Mouse (Mus musculus) adrenal gland, adult 8-10 months (tissue): Measurements from ENCODE around the gene Sfrp2. TPM values are rescaled to one million over a fixed set of nuclear protein-coding genes. Genes with fewer than 3 reads are reported as not detected.

Source experiments
- DNase-seq: peaks from one replicate; pipeline ENCODE4 v3.0.0; 2022
- total RNA-seq, 4 experiments: library from RNA; stranded (reverse); gene quantifications; 2 replicates each; pipeline ENCODE4 v1.2.4; 2022

The Sfrp2 gene
- 1 to 10 TPM in 3 of 4 experiments, under 1 TPM in 1; 0.59 to 2.6 (median 1.9) TPM for total RNA-seq

DNA sequence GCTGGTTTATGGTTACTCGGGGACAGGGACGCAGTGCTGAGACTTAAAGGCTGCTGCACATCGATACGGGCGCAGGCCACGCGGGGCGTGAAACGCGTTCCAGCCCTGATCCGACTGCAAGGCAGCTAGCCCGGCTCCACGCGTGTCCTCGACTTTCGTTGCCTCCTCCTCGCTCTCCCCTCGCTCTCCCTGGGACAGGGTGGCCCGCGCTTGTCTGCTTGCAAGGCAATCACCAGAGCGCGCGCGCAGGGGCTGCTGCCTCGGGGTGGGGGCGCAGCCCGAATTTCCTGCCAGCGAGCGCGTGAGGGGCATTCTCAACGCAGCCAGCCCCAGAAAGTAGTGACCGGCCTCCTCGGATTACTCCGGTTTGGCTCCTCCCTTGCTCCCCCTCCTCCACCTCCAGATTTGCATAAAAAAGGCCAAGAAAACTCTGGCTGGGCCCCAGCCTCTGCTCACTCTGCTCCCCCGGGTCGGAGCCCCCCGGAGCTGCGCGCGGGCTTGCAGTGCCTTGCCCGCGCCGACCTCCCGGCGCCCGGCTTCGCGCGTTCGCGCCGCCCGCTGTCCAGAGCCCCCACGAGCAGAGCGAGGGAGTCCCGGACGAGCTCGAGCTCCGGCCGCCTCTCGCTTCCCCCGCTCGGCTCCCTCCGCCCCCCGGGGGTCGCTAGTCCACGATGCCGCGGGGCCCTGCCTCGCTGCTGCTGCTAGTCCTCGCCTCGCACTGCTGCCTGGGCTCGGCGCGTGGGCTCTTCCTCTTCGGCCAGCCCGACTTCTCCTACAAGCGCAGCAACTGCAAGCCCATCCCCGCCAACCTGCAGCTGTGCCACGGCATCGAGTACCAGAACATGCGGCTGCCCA, at the start of gene Sfrp2:
Gene Sfrp2 (plus strand): TSS at position 451 of the 855 bp plus-strand sequence.
- DNase-seq = no peak

DNA sequence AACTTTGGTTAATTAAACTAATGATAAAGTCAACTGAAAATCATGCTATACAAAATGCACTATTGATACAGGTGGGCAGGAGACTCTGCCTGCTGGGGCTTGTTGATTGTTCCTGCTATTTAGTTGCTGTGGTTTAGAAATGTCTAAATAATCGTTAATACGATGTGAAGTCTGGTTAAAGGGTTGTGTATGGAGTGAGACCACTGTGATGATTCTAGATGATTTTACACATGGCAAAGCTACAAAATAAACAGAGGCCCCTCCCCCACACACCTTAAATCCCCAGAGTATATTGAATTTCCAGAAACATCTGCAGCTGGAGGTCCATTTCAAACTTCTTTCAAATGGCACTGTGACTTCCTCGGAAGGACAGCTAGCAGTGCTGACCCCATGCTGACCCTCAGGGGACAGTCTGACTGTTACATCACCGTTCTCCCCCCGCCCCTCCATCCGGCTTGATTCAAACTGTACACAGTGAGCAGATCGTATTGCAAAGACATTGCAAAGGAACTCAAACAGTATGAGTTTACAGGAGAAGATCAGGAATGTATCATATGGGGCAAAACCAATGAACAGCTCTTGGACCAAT, 48.4 kb upstream of the Sfrp2 start:
- no peak for DNase-seq

DNA sequence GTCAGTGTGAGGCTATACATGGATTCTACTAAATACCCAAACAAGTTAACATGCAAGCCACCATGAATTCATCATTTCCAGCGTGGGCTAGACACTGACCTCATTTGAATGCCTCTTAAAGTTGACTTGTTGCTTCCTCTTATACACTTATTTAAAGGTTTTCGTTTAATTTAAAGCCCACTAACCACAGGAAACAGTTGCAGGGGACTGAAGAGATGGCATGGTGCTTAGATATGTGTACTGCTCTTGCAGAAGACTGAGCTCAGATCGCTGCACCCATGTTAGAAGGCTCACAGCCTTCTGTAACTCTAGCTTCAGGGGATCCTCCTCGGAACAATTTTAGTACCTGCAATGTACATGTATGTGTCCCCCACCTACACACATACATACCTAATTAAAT, 47.5 kb upstream of the Sfrp2 start:
- no peak for DNase-seq

DNA sequence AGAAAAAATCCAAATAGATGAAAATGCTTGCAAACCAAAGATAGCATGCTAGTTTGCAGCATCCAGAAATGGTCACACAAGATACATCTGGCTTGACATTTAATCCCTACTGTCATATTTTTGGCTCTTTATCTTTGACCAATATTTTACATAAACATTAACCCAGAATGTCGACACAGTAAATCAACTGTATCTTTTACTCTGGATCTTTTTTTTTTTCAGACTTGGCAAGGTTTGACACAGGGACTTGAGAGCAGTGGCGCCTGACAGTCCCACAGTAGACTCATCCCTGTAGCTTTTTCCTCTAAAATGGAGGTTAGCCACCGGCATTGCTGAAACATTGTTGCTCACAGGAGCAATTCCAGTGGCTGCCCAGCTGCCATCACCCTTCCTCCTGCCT, 37.9 kb upstream of the Sfrp2 start:
- no peak for DNase-seq

DNA sequence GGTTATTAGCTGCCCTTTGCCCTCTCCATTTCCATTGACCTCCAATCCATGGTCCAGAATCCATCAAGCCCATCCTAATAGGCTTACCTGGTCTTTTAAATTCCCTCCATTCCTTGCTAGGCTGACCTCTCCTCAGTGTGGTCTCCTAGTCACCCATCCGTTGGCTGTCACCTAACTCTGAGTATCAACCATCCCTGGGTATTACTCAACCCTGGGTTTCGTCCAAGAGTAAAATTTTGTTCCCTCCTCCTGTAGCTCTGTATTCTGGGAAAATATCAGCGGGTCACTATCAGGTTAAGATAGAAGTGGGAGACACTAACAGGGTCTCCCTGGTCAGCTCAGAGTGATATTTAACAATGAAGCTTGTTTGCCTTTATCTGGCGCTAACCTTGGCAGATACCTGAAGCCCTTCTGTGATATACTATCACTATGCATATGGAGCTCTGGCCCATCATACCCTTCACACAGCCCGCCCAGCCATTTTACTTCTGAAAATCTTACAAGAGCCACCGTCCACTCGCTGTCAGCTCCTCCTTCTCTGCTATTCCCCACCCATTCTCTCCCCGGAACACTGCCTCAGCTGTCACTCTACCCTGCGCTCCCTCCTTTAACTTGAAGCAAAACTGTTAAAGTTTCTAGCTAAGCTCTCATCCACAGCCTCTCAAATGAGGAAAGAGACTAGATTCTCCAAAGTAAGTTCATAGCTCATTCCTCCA, 37.3 kb upstream of the Sfrp2 start:
- DNase-seq = no peak

DNA sequence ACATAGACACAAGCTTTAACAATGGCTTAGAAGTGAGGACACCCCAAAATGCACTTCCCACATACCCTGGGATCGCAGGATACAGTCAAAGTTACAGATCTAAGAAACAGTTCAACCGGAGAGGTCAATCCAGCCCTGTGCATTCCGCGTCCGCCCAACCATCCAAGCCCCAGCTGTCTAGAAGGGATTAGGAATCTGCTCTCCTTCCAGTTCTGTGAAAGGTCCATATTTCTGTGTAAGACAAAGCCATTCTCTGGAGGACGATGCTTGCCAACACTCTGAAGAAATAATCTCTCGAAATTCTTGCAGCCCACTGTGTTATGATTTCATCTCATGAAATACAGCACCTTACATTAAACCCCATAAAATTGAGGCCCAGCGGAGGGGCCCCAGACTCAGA, 32.1 kb upstream of the Sfrp2 start:
- no peak for DNase-seq

DNA sequence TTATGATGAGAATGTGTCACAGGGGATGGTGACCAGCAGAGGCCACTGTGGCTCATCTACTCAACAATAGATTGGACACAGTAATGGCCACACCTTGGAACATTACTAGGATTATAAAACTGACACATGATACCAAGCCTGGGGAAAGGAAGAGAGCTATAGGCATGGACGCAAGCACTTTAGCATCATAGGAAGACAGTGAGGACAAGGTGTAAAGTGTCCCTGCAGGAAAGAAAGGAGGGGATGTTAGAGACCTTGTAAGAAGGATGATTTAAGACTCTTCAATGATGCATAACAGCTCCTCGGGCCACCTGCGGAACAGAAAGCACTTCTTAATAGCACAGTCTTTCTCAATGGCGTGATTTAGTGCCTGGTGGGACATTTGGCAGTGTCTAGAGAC, 29.1 kb upstream of the Sfrp2 start:
- DNase-seq = no peak

DNA sequence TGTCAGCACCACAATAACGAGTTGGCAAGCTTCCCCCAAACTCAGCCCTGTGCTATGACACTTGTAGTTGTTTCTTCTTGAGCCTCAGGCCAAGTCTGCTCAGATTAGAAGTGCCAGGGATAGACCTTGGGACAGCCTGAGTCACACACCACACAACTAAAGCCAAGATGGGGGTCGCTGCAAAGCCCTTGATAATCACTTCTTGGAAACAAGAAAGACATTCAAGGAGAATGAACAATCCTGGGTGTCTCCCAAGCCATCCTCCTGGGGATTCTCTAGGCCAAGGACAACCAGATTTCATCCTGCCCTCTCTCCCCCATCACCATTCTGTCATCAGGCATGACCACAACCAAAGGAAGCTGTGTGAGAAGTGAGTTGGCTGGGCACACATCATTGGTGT, 25.9 kb upstream of the Sfrp2 start:
- DNase-seq = peak; percentile 75

DNA sequence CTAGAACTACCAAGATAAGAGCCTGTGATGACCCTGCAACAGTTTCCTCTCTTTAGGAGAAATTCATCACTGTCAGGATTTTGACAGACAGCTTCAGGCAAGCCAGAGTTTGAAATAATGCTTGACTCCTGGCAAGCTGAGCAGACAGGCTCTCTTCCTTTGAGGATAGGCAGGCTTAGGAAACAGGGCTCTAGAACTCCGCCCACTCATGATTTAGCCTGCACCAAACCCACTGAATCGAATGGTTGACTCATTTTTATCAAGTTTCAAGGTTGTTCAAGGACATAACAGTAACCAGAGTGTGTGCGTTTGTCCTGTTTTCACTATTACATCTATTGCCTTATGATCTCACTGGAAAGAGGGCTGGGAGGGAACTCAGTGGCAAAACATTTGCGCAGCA, 18.8 kb upstream of the Sfrp2 start:
- peak; percentile 68 for DNase-seq

DNA sequence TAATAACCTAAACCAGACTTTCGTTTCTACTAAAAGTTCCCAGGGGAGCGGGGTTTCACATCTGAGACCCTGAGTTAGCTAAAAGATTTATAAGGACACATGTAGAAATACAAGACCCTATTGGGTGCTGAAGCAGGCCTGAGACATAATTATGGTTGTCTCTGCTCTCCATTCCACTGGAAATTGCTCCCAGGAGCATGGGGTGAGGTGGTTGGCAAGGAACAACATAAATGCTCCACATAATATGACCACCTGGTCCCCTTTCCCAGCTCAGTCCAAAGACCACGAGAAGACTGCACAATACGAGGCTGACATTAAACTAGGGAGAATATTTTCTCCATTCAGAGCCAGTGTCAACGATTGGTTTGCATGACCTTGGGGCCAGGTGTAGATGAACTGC, 18.2 kb upstream of the Sfrp2 start:
- no peak for DNase-seq

DNA sequence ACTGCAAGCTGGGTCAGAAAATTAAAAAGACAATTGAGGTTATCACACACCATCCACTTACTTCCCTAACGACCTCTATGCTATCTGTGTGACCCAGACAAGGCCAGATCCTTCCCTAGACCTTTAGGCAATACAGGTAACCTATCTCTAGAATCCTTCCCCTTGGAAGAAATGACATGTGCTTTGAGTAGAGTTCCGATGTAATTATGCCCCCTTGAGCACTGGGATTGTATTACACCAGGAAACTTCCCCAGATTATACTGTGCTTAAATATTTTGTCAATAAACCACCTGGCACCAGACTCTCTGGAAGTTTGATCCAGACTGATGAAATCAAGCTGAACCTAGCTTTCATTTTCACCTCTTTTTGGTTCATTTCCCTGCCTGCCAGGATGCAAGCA, 14.5 kb upstream of the Sfrp2 start:
- DNase-seq = no peak

DNA sequence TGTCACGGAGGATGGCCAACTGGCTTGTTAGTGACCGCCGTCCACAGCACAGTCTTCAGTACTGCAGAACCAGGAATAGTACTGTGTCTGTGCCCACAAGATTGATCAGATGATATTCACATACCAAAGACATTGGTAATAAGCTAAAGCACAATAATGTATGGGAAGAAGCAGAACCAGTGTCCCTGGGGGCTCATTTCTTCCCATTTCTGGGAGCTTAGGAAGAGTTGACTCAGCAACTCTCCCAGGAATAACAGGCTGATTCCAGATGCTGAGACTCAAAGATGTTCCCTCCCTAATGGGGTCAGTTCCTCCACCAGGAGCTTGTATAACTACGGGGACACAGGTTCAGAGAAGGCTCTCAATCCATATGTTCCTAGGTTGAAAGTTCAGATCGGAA, 13.9 kb upstream of the Sfrp2 start:
- DNase-seq = no peak

DNA sequence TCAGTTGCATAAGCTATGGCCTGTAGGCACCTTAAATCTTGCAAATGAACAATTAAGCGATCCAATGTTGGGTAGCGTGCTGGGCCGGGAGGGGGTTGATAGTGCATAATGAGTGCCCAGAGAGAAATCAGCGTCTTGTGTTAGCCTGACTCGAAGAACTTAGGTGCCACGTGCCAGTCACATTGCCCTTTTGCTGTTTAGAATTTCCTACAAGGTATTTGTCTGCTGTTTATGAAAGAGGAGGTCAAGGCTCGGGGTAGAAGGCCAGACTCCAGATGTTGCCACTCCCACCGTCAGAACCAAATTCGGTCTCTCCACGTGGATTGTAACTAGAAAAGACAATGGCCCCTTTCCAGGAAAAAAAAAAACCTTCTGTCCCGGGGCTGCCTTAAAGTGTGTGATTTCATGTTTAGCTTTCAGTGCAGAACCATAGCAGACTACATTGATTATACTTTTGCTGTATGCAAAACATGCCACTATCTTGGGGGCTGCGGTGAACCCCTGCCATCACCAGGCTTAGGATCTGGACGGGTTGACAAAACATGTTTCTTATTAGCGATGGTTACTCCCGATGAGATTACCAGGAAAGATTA, 11.0 kb upstream of the Sfrp2 start:
- no peak for DNase-seq

DNA sequence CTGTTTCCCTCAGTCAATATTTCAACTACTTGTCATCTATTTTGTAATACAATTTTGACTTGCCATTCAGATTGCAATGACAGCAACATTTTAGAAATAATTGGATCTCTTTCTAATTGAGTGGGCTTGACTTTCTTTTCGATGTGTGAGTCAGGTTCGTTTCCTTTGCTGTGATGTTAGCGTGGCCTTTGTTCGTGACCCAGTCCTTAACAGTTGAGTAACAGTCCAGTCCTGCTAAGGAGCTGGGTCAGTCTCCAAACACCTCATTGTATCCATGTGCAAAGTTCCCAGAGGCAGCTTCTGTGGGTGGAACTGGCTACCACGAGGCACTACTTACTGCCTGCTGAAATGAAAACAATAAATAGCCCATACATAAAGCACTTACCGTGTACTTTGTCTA, 10.5 kb upstream of the Sfrp2 start:
- no peak for DNase-seq

DNA sequence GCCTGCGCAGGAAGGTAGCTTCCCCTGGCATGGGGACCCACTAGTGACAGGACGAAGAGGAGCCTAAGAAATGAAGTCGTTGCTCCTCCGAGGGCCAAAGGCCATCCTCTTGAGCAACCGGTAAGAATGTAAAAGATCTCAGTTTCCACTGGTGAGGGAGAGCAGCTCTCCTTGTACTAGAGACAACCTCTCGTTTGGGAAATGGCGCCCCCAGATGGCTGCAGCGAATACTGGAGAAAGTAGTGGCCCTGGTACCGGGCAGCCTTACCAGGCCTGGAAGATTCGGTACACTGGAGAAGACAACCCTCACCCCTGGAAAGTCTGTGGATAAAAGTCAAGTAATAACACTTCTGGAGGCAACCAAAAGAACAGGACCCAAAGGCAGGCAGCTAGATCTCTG, 3.8 kb upstream of the Sfrp2 start:
- DNase-seq = no peak

DNA sequence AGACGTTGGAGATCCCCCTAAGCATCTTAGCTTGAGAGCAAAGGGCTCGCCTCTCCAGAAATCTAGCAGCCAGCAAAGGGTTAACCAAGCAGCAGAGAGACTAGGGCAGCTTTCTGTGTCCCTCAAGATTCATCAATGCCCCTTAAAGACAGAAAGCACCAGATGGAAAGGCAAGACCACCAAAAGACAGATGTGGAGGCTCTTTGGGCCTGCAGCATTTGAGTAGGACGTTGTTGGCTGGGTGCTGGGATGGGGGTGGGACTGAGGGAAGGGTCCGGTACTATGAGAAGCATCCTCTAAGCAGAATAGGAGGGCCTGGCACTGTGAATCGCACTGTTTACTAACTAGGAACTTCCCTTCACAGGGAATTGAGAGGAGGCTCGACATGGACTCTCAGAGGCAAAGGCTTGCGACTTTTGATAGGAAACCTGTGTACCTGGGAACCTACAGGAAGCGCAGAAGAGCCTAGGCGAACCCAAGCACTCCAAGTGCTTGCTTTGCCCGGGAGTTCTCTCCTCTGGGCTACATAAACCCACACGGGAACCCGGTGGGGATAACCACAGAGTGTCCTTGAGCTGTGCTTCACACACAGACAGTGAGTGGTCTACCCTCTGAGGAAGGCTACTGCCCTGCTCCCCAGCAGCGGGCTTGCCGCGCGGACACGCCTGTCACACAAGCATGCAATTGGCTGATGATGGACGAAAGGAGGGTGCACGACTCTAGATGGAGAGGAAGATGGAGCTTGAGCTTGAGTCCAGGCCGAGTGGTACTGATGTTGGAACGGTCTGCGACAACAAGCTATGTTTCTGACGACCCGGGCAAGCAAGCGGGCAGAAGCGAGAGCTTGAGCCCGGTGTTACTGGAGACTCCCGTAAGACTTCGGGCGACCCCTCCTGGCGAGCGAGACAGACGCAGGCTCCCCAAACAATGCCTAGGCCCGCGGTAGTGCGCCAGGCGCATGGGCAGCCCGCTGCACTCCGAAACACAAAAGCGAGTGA, 2.3 kb upstream of the Sfrp2 start:
- peak; percentile 59 for DNase-seq

DNA sequence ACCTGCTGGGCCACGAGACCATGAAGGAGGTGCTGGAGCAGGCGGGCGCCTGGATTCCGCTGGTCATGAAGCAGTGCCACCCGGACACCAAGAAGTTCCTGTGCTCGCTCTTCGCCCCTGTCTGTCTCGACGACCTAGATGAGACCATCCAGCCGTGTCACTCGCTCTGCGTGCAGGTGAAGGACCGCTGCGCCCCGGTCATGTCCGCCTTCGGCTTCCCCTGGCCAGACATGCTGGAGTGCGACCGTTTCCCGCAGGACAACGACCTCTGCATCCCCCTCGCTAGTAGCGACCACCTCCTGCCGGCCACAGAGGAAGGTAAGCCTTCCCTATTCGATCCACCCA, 577 bp downstream of the Sfrp2 start:
- no peak for DNase-seq

DNA sequence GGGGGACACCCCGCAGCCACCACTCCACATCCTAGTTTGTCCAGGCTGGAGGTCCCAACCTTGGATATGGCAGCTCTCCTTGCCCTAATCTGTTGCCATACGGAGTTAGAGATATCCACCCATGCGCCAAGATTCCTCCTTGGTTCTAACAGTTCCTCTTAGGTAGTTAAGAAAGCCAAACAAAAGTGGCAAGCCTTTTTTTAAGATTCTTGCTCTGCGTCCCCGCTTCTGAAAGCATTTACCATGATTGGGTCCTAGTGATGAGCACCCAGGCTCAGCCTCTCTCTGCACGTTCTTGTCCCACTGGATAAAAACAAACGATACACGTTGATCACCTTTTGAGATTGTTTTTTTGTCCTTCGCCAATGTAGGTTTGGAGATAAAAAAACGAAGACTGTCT, 1.0 kb downstream of the Sfrp2 start:
- DNase-seq = no peak

DNA sequence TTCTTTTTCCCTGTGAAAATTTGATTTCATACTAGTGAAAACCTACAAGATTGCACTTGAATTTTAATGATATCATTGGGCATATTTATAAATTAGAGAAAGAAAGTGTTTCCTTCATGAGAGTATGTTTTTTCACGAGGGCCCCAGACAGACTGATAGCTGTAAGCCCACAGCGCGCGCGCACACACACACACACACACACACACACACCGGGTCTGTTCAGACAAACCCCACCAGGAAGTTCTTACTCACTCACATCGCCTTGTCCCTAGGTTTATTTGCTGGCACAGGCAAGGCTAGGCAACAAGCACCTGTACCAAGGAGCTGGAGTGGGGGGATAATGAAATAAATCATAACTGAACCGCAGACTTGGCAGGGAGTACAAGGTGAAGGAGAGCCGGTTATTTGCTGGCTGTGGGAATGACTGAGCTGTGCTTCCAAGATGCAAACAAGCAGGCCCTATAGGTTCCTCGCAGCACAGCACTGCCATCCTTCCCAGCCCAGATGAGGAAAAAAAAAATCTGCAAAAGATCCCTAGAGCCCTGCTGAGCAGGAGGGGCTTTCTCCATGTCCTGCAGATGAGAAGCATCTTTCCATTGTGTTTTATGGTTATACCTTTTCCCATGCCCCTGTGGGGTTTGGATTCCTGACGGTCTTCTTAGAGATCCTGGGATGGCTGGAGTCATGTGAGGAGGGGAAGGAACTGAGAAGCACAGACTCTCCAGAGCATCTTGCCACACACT, 2.3 kb downstream of the Sfrp2 start:
- no peak for DNase-seq

DNA sequence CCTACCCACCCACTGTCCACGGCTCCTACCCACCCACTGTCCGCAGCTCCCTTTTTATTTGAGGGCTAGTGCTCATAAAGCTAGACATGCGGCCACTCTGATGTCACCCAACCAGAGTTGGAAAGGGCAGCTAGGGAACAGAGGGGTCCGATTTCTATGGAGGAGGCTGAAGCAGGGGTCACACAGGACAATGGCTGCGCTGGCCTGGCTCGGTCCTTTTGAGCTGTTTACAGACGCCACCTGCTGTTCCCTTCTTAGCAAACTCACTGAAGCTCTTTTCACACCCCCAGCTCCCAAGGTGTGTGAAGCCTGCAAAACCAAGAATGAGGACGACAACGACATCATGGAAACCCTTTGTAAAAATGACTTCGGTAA, 2.9 kb downstream of the Sfrp2 start:
- no peak for DNase-seq

DNA sequence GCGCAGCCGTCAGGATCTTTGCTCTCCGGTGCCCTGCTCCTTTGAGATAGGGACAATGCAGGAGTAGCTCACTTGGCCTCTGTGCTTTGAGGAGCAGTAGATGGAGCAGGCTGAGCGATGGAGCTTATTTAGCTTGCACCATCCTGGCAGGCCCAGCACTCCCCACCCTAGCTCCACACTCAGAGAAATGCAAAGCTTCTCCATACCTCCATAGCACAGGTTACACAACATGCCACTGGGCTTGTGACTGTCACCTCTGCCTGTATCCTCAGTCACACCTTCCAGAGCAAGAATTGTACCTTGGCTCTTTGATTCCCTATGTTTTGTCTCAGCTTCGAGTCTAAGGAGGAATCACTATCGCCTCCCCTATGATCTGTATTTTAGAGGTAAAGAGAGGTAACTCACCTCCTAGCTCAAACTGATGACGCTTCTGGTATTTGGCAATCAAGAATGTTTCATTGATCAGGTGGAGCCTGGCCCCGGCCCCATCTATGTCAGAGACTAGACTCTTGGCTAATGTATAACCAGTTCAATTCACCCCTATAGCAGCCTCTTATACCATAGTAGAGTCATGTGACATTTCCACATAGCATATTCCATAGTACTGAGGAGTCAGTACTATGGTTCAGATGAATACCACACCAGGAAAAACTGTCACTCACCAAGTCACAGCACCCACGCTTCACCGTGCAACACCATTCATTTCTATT, 5.2 kb downstream of the Sfrp2 start:
- DNase-seq = no peak
